Mouse (Mus musculus) adrenal gland (tissue): ENCODE data around the gene Olfr1358.

Experiments
- intact Hi-C: fragments of 180-260 bp; cut with DNase I; formaldehyde crosslinking; loops from one replicate; pipeline ENCODE4 v1.15.1; 2025
- microRNA-seq, 2 experiments: library from miRNA; unstranded; fragments of <30 nt; microRNA quantifications; one replicate each; pipeline ENCODE4; 2019

Gene Olfr1358

GRCm38 (mm10) chr10:78569191-78569590, 52.0 kb downstream of the Olfr1358 start:
- intact Hi-C loops: no loop called here

GRCm38 (mm10) chr10:78569686-78570085, 52.5 kb downstream of the Olfr1358 start:
- intact Hi-C loops: no loop called here

Small RNA genes lying within 50 kb of the gene (microRNA-seq; reads per million reads assigned to microRNA genes)
- 0 reads per million in 2 experiments for gene Gm27541
